Mouse (Mus musculus) neural tube, embryonic 14.5 days (tissue): ENCODE measurements around the gene Acsf2. TPM values are rescaled to one million over a fixed set of nuclear protein-coding genes. Genes with fewer than 3 reads are reported as not detected.
A peak's percentile ranks its signal among the peaks of the same experiment; 100 is the strongest.

Experiments
- ATAC-seq: fragments of 200-750 bp; cut with Nextera tagmentation; 2 replicates; pipeline ENCODE4 v1.8.0; 2017; ENCODE audit warnings: low read depth, mild to moderate bottlenecking, moderate TSS enrichment, moderate library complexity
- H3K27ac ChIP-seq: fragments of 300-500 bp; sonication (generic); 2 replicates; pipeline ENCODE4 v1.5.1; 2014; ENCODE audit warnings: low read depth, mild to moderate bottlenecking, control low read depth, low read length, moderate library complexity, mixed read lengths
- H3K27me3 ChIP-seq: fragments of 300-500 bp; sonication (generic); 2 replicates; pipeline ENCODE4 v1.6.1; 2014; ENCODE audit warnings: low read length; ENCODE audit not compliant: control insufficient read depth, insufficient read depth
- H3K36me3 ChIP-seq: fragments of 300-500 bp; sonication (generic); 2 replicates; pipeline ENCODE4 v1.6.1; 2014; ENCODE audit warnings: low read length, mixed read lengths; ENCODE audit not compliant: control insufficient read depth, insufficient read depth
- H3K4me1 ChIP-seq: fragments of 300-500 bp; sonication (generic); 2 replicates; pipeline ENCODE4 v1.6.1; 2014; ENCODE audit warnings: low read length; ENCODE audit not compliant: control insufficient read depth, insufficient read depth
- H3K4me2 ChIP-seq: fragments of 300-500 bp; sonication (generic); 2 replicates; pipeline ENCODE4 v1.6.1; 2014; ENCODE audit warnings: mild to moderate bottlenecking, low read depth, low read length, control low read depth
- H3K4me3 ChIP-seq: fragments of 300-500 bp; sonication (generic); 2 replicates; pipeline ENCODE4 v1.5.1; 2014; ENCODE audit warnings: low read depth, low read length, control low read depth, mixed read lengths
- H3K9ac ChIP-seq: fragments of 300-500 bp; sonication (generic); replicated peaks from 2 replicates; pipeline ENCODE4 v1.6.1; 2014; ENCODE audit warnings: low read depth, mild to moderate bottlenecking, control low read depth, low read length, mixed read lengths
- H3K9me3 ChIP-seq: fragments of 300-500 bp; sonication (generic); 2 replicates; pipeline ENCODE4 v1.6.1; 2016; ENCODE audit warnings: low read length; ENCODE audit not compliant: control insufficient read depth
- WGBS: fragments of 180-500 bp; shearing (Covaris S2); extraction: QIAGEN DNeasy Blood & Tissue Kit; methylation state at CpG from one replicate; pipeline ENCODE4 v1.1.7; 2014; 5-methylcytosine and 5-hydroxymethylcytosine counted together
- polyA plus RNA-seq: library from polyadenylated mRNA; unstranded; fragments of >200 nt; fragmentation: Nextera tagmentation; extraction: Ambion mirVana; gene quantifications from 2 replicates; pipeline ENCODE4 v1.2.1, GENCODE M21; 2014

Gene Acsf2
- polyA plus RNA-seq, 1 experiment from 2014 or later: 2.0 TPM

- no peaks in the 10 kb centered on the region for H3K9me3 ChIP-seq
- H3K27ac ChIP-seq: no peak within 1 kb of the TSS
- no peaks in the 10 kb centered on the region for H3K36me3 ChIP-seq
- 0 out of 2 replicates have a peak, but pooled peaks cover 5% of the 10 kb centered on the region for H3K4me1 ChIP-seq
- ATAC-seq: no peak
- H3K27me3 ChIP-seq: peaks cover 13% of the 10 kb centered on the region
- H3K4me3 ChIP-seq: peak within 1 kb of the TSS; percentile 13; the same call in 1 of the 2 replicates
- H3K9ac ChIP-seq: no peak within 1 kb of the TSS
- peak within 1 kb of the TSS; percentile 41 for H3K4me2 ChIP-seq
- WGBS: 2% methylated on average over 35 of the region's 35 CpGs
Observed at GRCm38 (mm10) chr11:94564437-94565150, 37.1 kb downstream of the Acsf2 start, which contains the start of gene Chad. Gene Chad, plus strand, starts transcription at chr11:94565047.

- Histone ChIP-seq H3K4me2 (no peak overlapping the region), H3K27me3 (peaks cover 13% of the 10 kb centered on the region), H3K27ac (no peak overlapping the region), H3K4me1 (0 out of 2 replicates have a peak, but pooled peaks cover 5% of the 10 kb centered on the region), H3K9ac (no peak overlapping the region), H3K4me3 (no peak overlapping the region), H3K36me3 (no peaks in the 10 kb centered on the region), H3K9me3 (no peaks in the 10 kb centered on the region)
- ATAC-seq: no peak; the same call in 1 of the 2 replicates
- WGBS: 44% methylated on average over 5 of the region's 5 CpGs
Observed at GRCm38 (mm10) chr11:94563821-94564220, 37.9 kb downstream of the Acsf2 start.

GRCm38 (mm10) chr11:94563383-94563782, 38.3 kb downstream of the Acsf2 start:
- ATAC-seq: no peak
- H3K9ac ChIP-seq: no peak overlapping the region
- H3K27ac ChIP-seq: no peak overlapping the region
- H3K4me2 ChIP-seq: no peak overlapping the region
- peaks cover 13% of the 10 kb centered on the region for H3K27me3 ChIP-seq
- no peaks in the 10 kb centered on the region for H3K9me3 ChIP-seq
- H3K4me3 ChIP-seq: no peak overlapping the region
- 96% methylated on average over 5 of the region's 5 CpGs for WGBS
- H3K4me1 ChIP-seq: 0 out of 2 replicates have a peak, but pooled peaks cover 5% of the 10 kb centered on the region
- no peaks in the 10 kb centered on the region for H3K36me3 ChIP-seq

GRCm38 (mm10) chr11:94558226-94558625, 43.4 kb downstream of the Acsf2 start:
- ATAC-seq: no peak
- H3K9ac ChIP-seq: no peak overlapping the region
- no peaks in the 10 kb centered on the region for H3K9me3 ChIP-seq
- H3K4me3 ChIP-seq: no peak overlapping the region
- no peak overlapping the region for H3K27ac ChIP-seq
- H3K4me1 ChIP-seq: no peaks in the 10 kb centered on the region
- 72% methylated on average over 3 of the region's 3 CpGs for WGBS
- H3K27me3 ChIP-seq: no peaks in the 10 kb centered on the region
- no peak overlapping the region for H3K4me2 ChIP-seq
- H3K36me3 ChIP-seq: no peaks in the 10 kb centered on the region

- H3K27me3 ChIP-seq: no peaks in the 10 kb centered on the region
- WGBS: 92% methylated on average over 5 of the region's 5 CpGs
- ATAC-seq: no peak
- no peak overlapping the region for H3K27ac ChIP-seq
- peaks cover 6% of the 10 kb centered on the region for H3K4me1 ChIP-seq
- H3K9ac ChIP-seq: no peak overlapping the region
- H3K36me3 ChIP-seq: no peaks in the 10 kb centered on the region
- H3K4me3 ChIP-seq: no peak overlapping the region
- no peak overlapping the region for H3K4me2 ChIP-seq
- no peaks in the 10 kb centered on the region for H3K9me3 ChIP-seq
Observed at GRCm38 (mm10) chr11:94550442-94550744, 51.3 kb downstream of the Acsf2 start.

DNA sequence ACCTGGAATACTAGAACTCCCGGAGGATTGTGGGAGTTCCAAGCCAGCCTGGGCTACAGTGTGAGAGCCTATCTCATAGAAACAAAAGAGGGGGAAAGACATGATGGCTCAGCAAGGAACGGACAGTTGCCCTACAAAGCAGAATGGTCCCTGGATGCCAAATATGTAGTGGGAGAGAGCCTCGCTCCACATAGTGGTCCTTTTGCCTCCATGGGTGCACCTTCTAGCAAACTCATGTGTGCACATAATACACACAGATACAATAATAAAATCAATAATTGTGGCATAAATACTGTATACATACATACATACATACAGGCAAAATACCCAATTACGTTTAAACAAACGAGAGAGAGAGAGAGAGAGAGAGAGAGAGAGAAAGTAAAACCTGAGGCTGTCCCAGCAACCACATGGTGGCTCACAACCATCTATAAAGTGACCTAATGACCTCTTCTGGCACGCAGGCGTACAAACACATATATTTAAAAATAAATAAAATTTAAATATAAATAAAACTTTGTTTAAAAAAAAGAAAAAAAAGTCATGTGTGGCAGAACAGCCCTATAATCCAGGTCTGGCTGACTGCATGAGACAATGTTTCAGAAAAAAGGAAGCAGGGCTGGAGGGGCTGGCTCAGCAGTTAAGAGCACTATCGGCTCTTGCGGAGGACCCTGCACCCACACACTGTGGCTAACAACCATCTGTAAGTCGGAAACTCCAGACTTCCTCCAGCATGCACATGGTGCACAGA, 51.8 kb downstream of the Acsf2 start:
- no peak overlapping the region for H3K4me2 ChIP-seq
- H3K27me3 ChIP-seq: no peaks in the 10 kb centered on the region
- no peak overlapping the region for H3K27ac ChIP-seq
- WGBS: 77% methylated on average over 10 of the region's 10 CpGs
- no peaks in the 10 kb centered on the region for H3K36me3 ChIP-seq
- H3K4me3 ChIP-seq: no peak overlapping the region
- H3K9ac ChIP-seq: no peak overlapping the region
- no peak for ATAC-seq
- H3K4me1 ChIP-seq: peaks cover 6% of the 10 kb centered on the region
- no peaks in the 10 kb centered on the region for H3K9me3 ChIP-seq

GRCm38 (mm10) chr11:94548888-94549690, 52.6 kb downstream of the Acsf2 start, which contains the start of gene Rsad1:
Gene Rsad1, minus strand, starts transcription at chr11:94549255.
- peak within 1 kb of the TSS; percentile 54 for H3K4me3 ChIP-seq
- H3K9me3 ChIP-seq: no peaks in the 10 kb centered on the region
- 6% methylated on average over 41 of the region's 49 CpGs for WGBS
- no peaks in the 10 kb centered on the region for H3K36me3 ChIP-seq
- H3K27ac ChIP-seq: peak within 1 kb of the TSS; percentile 88
- peak within 1 kb of the TSS; percentile 91 for H3K4me2 ChIP-seq
- ATAC-seq: peak; percentile 90
- H3K9ac ChIP-seq: peak within 1 kb of the TSS; percentile 59
- H3K4me1 ChIP-seq: peaks cover 6% of the 10 kb centered on the region
- H3K27me3 ChIP-seq: no peaks in the 10 kb centered on the region

GRCm38 (mm10) chr11:94548041-94548784, 53.5 kb downstream of the Acsf2 start:
- Histone ChIP-seq H3K27ac (peak overlapping the region; percentile 88), H3K4me3 (peak overlapping the region; percentile 54)
- WGBS: 10% methylated on average over 24 of the region's 24 CpGs

More at GRCm38 (mm10) chr11:94548041-94548784, 53.5 kb downstream of the Acsf2 start:
- Histone ChIP-seq H3K27me3 (no peaks in the 10 kb centered on the region), H3K4me1 (peaks cover 6% of the 10 kb centered on the region), H3K36me3 (no peaks in the 10 kb centered on the region), H3K4me2 (peak overlapping the region; percentile 91), H3K9me3 (no peaks in the 10 kb centered on the region), H3K9ac (peak overlapping the region; percentile 59)
- peak; percentile 58 for ATAC-seq
